Mouse (Mus musculus): ENCODE measurements around the gene Vmn1r196. TPM values are rescaled to one million over a fixed set of nuclear protein-coding genes. Genes with fewer than 3 reads are reported as not detected.
"Not testable (repeated sequence)": the region's sequence is repeated elsewhere in the genome, so short reads cannot be mapped to it uniquely, and the experiment has no call there.

Vmn1r196 gene
- total RNA-seq (2021) = not detected
- long read RNA-seq, experiment 1 = 0 reads
- long read RNA-seq, experiment 2 = 0 reads

DNA sequence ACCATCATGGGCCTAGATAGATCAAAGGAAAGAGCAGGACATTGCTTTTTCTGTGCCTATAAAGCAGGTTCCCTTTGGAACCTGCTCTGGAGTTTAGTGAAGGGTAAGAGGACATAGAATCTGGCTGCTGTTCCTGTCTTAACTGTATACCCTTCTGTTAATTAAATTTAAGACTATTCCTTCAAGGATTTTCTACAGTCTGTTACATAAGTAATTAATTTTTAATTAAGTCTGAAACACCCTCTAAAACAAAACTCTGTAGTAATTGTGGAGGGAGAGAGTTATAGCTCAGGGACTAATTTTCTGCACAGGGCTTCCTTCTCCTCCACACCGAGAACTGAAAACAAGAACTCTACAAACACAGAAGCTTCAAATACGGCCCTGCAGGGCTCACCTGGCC, at the start of gene Vmn1r196:
Vmn1r196 (plus strand) TSS at position 301 of the 400 bp plus-strand sequence.
- intact Hi-C loops (cut with DNase I; ENCODE audit: low total_unique reads) = no loop called here
- no peak for DNase-seq

DNA sequence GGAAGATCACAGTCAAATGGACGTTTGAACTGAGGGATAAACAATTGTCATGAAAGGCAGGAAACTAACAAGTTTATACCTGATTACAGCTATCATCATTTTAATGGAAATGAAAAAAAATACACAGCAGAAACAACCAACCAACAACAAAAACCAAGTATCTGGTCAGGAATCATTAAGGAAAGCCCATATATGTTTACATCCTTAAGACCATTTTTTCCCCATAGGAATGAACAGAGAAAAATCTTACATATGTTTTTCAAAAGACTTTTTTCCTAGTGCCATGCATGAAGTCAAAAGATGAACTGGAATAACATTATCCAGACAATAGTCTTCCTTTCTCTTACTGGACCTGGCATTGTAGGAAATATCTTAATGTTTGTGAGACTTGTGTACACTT, 45.8 kb upstream of the Vmn1r196 start, which contains the start of gene Vmn1r194:
Vmn1r194 (plus strand) TSS at position 301 of the 400 bp plus-strand sequence.
- intact Hi-C loops (cut with DNase I; ENCODE audit: low total_unique reads) = no loop called here
- no peak for DNase-seq

DNA sequence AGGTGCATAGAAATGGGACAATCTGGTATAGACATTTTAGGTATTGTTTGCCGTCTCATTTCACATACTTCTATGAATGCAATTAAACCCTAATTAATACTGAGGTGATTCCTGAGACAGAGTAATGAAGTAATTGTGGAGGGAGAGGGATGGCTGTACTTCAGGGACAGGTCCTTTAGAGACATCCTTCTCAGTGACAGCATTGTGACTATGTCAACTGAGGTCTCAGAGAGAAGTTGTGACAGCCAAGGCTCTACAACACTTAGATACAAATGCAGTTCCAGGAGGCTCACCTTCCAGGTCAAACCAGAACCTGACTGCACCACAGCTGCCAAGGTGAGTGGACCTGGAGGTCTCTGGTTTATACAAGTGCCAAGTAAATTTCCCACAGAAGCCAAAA, 19.5 kb upstream of the Vmn1r196 start, which contains the start of gene Vmn1r195:
Vmn1r195 (plus strand) TSS at position 301 of the 400 bp plus-strand sequence.
- DNase-seq; intact Hi-C loops (cut with DNase I; ENCODE audit: low total_unique reads): not testable (repeated sequence)

- intact Hi-C loops (cut with DNase I; ENCODE audit: low total_unique reads) = no loop called here
- no peak for DNase-seq
Measured at GRCm38 (mm10) chr13:22271721-22272120, 18.0 kb upstream of the Vmn1r196 start.

DNA sequence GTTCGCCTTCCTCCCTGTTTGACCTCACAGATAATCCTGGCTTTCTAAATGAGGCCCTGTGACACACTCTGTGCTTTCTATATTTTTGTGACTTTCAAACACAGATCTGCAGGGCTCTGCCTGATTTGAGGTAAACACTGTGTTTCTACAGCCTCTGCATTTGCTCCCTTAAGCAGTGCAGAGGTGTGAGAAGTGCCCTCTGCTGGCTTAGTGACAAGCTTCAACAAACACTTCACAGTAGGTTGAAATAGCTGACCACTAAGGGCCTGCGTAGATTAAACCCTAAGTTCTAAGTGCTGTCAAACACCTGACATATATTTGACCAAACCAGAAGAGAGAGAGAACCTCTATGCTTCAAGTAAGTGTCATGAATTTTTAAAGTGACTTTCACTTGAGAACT, 5.1 kb upstream of the Vmn1r196 start:
- DNase-seq = no peak
- intact Hi-C loops (cut with DNase I; ENCODE audit: low total_unique reads) = no loop called here

GRCm38 (mm10) chr13:22308075-22308474, 18.4 kb downstream of the Vmn1r196 start:
- intact Hi-C loops (cut with DNase I; ENCODE audit: low total_unique reads); DNase-seq: not testable (repeated sequence)

GRCm38 (mm10) chr13:22315361-22315760, 25.6 kb downstream of the Vmn1r196 start:
- intact Hi-C loops (cut with DNase I; ENCODE audit: low total_unique reads) = no loop called here
- no peak for DNase-seq

DNA sequence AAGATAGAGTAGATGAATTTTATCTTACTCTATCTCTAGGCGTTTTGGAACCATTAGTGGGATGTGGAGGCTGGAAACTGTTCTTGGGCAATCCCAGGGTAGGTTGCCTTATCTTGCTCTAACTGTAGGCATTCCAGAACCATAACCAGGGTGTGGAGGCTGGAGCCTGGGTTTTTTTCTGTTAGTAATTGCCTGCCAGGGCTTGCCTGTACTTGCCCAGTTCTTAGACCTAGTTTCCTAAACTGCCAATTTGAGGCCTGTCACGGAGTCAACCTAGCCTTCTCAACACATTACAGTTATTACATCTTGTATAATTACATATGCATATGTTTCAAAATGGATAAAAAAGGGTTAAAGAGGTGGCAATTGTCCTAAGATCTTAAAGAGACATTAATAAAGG, 27.6 kb downstream of the Vmn1r196 start:
- intact Hi-C loops (cut with DNase I; ENCODE audit: low total_unique reads) = no loop called here
- no peak for DNase-seq

DNA sequence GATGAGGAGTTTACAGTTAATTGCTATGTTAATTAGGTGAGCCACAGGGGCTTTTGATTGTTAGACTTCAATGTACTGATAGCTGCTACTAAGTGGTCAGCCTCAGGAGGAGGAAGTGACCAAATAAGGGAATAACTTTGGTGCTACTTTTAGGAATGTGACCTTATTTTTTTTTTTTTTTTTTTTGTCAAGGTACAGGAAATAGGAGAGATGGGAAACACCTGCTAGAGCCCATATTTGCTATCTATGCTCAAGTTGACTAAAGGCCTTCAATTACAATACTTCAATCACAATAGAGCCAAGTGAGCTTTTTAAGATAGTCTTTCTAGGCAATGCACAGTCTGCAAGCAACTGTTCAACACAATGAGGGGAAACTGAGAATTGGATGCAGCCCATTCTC, 30.4 kb downstream of the Vmn1r196 start:
- intact Hi-C loops (cut with DNase I; ENCODE audit: low total_unique reads) = no loop called here
- no peak for DNase-seq

DNA sequence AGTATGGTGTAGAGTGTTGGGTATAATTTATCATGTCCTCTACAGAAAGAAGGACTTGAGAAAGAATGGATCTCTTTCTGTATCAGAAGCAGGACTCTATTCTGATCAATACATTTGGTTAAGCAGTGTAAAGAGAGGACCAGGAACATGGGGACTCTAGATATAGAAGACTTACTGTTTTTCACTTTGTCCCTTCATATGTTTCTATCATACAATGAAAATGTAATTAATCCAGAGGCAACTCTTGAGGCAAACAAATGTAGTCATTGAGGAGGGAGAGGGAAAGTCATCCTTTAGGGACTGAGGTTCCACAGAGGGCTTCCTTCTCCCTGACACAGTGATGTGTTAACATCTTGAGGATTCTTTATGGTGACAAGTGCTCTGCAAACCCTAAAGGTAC, 34.6 kb downstream of the Vmn1r196 start, which contains the start of gene Vmn1r197:
Vmn1r197 (plus strand) TSS at position 301 of the 400 bp plus-strand sequence.
- DNase-seq = no peak
- intact Hi-C loops (cut with DNase I; ENCODE audit: low total_unique reads) = no loop called here

GRCm38 (mm10) chr13:22333269-22333668, 43.5 kb downstream of the Vmn1r196 start:
- DNase-seq = no peak
- intact Hi-C loops (cut with DNase I; ENCODE audit: low total_unique reads) = no loop called here

- intact Hi-C loops (cut with DNase I; ENCODE audit: low total_unique reads) = no loop called here
- no peak for DNase-seq
Measured at GRCm38 (mm10) chr13:22335565-22335964, 45.8 kb downstream of the Vmn1r196 start.

Other genes with a start within 250 kb of the Vmn1r196 start
- gene Hist1h4i, start 248.6 kb upstream of the Vmn1r196 start, total RNA-seq (2021) = 10 to 100 TPM; 46.4 to 49.7 TPM
- gene Hist1h2ag, start 247.0 kb upstream of the Vmn1r196 start, total RNA-seq (2021) = 10 to 100 TPM; 40.6 to 42.0 TPM
- 10 to 100 TPM; 41.8 to 44.7 TPM for gene Hist1h2bj, start 246.7 kb upstream of the Vmn1r196 start, total RNA-seq (2021)
- not detected for gene Vmn1r188, start 205.5 kb upstream of the Vmn1r196 start, total RNA-seq (2021)
- not detected for gene Vmn1r189, start 184.1 kb upstream of the Vmn1r196 start, total RNA-seq (2021)
- not detected for gene Vmn1r191, start 106.0 kb upstream of the Vmn1r196 start, total RNA-seq (2021)
- not detected for gene Vmn1r192, start 98.8 kb upstream of the Vmn1r196 start, total RNA-seq (2021)
- not detected for gene Vmn1r193, start 66.8 kb upstream of the Vmn1r196 start, total RNA-seq (2021)
- gene Vmn1r194, start 45.7 kb upstream of the Vmn1r196 start, total RNA-seq (2021) = not detected
- gene Vmn1r195, start 19.4 kb upstream of the Vmn1r196 start, total RNA-seq (2021) = not detected
- gene Vmn1r197, start 34.7 kb downstream of the Vmn1r196 start, total RNA-seq (2021) = not detected
- gene Vmn1r198, start 60.4 kb downstream of the Vmn1r196 start, total RNA-seq (2021) = not detected
- gene Vmn1r199, start 89.9 kb downstream of the Vmn1r196 start, total RNA-seq (2021) = not detected
- not detected for gene Vmn1r200, start 100.5 kb downstream of the Vmn1r196 start, total RNA-seq (2021)
- gene Vmn1r201, start 182.0 kb downstream of the Vmn1r196 start, total RNA-seq (2021) = not detected
- not detected for gene Vmn1r202, start 215.5 kb downstream of the Vmn1r196 start, total RNA-seq (2021)
- gene Vmn1r203, start 228.2 kb downstream of the Vmn1r196 start, total RNA-seq (2021) = not detected